Mouse (Mus musculus) lung, embryonic 15.5 days (tissue): Measurements from ENCODE around the gene Neurod2. TPM values are rescaled to one million over a fixed set of nuclear protein-coding genes. Genes with fewer than 3 reads are reported as not detected.
A peak's percentile ranks its signal among the peaks of the same experiment; 100 is the strongest.

Experiments used
- ATAC-seq: fragments of 200-750 bp; cut with Nextera tagmentation; 2 replicates; pipeline ENCODE4 v1.8.0; 2017; ENCODE audit warnings: moderate number of reproducible peaks, borderline replicate concordance; ENCODE audit not compliant: low FRiP score, low TSS enrichment; ENCODE audit errors: extremely low read depth
- H3K27ac ChIP-seq: fragments of 300-500 bp; sonication (generic); 2 replicates; pipeline ENCODE4 v1.5.1; 2015; ENCODE audit warnings: moderate library complexity, mild to moderate bottlenecking, inconsistent platforms
- H3K27me3 ChIP-seq: fragments of 300-500 bp; sonication (generic); 2 replicates; pipeline ENCODE4 v1.6.1; 2015; ENCODE audit warnings: inconsistent platforms
- H3K36me3 ChIP-seq: fragments of 300-500 bp; sonication (generic); 2 replicates; pipeline ENCODE4 v1.6.1; 2015; ENCODE audit warnings: inconsistent platforms
- H3K4me1 ChIP-seq: fragments of 300-500 bp; sonication (generic); 2 replicates; pipeline ENCODE4 v1.6.1; 2015; ENCODE audit warnings: inconsistent platforms
- H3K4me2 ChIP-seq: fragments of 300-500 bp; sonication (generic); 2 replicates; pipeline ENCODE4 v1.6.1; 2015; ENCODE audit warnings: inconsistent platforms, mild to moderate bottlenecking, moderate library complexity
- H3K4me3 ChIP-seq: fragments of 300-500 bp; sonication (generic); 2 replicates; pipeline ENCODE4 v1.5.1; 2015; ENCODE audit warnings: mild to moderate bottlenecking, inconsistent platforms
- H3K9ac ChIP-seq: fragments of 300-500 bp; sonication (generic); 2 replicates; pipeline ENCODE4 v1.6.1; 2015; ENCODE audit warnings: inconsistent platforms
- H3K9me3 ChIP-seq: fragments of 300-500 bp; sonication (generic); 2 replicates; pipeline ENCODE4 v1.6.1; 2016; ENCODE audit warnings: inconsistent platforms
- WGBS: fragments of 180-500 bp; shearing (Covaris S2); methylation state at CpG from one replicate; pipeline ENCODE4 v1.1.7; 2015; 5-methylcytosine and 5-hydroxymethylcytosine counted together
- polyA plus RNA-seq: library from polyadenylated mRNA; unstranded; fragments of >200 nt; fragmentation: Nextera tagmentation; extraction: Ambion mirVana; gene quantifications from 2 replicates; pipeline ENCODE4 v1.2.1, GENCODE M21; 2015

The Neurod2 gene
- polyA plus RNA-seq, 1 experiment from 2014 or later: not detected

DNA sequence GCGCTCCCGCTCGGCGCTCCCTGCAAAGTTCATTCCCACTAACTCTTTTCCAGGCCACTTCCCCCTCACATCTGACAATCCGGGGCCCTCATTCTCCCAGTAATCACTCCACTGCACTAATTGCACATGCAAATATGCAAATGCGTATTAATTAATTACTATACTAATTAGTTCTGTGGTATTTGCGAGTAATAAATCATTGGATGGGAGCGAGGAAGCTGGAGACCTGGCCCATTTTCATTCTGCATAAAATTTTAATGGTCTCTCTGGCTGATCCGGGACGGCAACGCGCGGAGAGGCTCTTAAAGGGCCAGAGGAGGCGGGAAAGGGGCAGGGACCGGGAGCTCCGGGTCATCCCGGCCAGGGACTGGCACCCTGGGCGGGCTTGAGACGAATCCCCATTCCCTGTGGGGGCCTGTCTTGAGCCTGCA lies 9.6 kb upstream of the Neurod2 start:
- peak overlapping the region; percentile 43; the same call in 1 of the 2 replicates for H3K9ac ChIP-seq
- no peaks in the 10 kb centered on the region for H3K9me3 ChIP-seq
- no peak for ATAC-seq
- peaks cover 24% of the 10 kb centered on the region for H3K4me1 ChIP-seq
- H3K27me3 ChIP-seq: peaks cover 85% of the 10 kb centered on the region
- peak overlapping the region; percentile 96 for H3K4me2 ChIP-seq
- no peak overlapping the region for H3K27ac ChIP-seq
- 0% methylated on average over 19 of the region's 19 CpGs for WGBS
- no peaks in the 10 kb centered on the region for H3K36me3 ChIP-seq
- H3K4me3 ChIP-seq: peak overlapping the region; percentile 49

DNA sequence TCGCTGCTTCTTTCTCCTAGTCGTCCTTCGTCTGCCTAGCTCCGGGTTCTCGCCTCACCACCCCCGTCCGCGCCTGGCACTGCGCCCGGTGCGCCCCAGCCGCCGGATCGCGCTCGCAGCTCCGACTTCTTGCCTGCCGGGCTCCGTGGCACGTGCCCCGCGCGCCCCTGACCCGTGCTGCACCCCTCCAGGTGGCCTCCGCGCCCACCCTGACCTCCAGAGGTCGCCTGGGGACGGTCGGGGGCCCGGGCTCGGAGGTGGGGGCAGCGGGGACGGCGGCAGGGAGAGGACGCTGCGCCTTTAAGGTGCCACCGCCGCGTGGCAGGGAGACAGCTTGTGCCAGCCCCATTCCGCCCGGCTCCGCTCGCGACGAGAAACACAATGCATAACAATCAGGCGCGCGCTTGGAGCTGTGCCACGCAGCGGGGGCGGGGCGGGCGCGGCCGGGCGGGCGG lies 9.1 kb upstream of the Neurod2 start:
- under 1% methylated on average over 56 of the region's 57 CpGs for WGBS
- no peaks in the 10 kb centered on the region for H3K36me3 ChIP-seq
- peak overlapping the region; percentile 49 for H3K4me3 ChIP-seq
- H3K27ac ChIP-seq: no peak overlapping the region
- peaks cover 89% of the 10 kb centered on the region for H3K27me3 ChIP-seq
- peaks cover 24% of the 10 kb centered on the region for H3K4me1 ChIP-seq
- no peak for ATAC-seq
- peak overlapping the region; percentile 96 for H3K4me2 ChIP-seq
- H3K9ac ChIP-seq: peak overlapping the region; percentile 43
- no peaks in the 10 kb centered on the region for H3K9me3 ChIP-seq

DNA sequence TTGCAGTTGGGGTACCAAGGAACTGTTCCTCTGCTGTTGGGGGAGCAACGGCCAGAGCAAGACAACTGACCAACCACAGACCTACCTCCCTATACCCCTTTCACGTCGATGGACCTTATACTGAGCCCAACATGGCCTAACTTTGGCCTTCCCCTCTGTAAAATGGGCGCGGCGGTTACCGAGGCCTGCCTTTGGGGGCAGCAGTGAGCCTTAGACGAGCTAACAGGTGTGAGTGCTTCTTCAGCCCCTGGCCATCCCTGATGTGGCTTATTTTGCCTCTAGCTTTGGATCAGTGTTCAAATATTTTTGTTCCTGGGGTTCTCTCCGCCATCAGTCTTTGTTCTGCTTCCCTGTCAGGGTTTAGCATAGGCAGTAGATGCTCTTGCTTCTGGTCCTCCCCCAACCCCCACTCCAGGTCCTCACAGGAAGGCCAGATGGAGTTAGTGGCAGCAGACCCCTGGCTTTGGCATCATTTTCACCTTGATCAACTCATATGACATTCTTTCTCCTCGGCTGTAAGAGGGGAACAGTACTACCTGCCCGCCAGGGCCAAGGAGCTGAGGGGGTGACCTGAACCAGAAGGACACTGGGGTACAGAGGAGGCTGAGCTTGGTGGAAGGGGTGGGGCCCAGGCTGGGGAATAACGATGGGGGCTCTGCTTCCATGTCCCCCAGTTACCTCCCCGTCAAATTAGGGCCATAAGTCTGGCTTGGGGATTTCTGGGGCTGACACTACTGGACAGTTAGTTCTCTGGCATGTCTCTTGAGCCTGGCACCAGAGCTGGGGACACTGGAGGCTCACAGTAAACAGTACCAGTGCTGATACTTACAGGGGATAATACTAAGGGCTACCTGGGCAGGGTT lies 7.0 kb upstream of the Neurod2 start:
- WGBS: 17% methylated on average over 13 of the region's 13 CpGs
- no peaks in the 10 kb centered on the region for H3K36me3 ChIP-seq
- peaks cover 18% of the 10 kb centered on the region for H3K4me1 ChIP-seq
- no peak for ATAC-seq
- H3K9ac ChIP-seq: no peak overlapping the region
- H3K4me2 ChIP-seq: no peak overlapping the region
- no peak overlapping the region for H3K27ac ChIP-seq
- no peak overlapping the region for H3K4me3 ChIP-seq
- H3K9me3 ChIP-seq: no peaks in the 10 kb centered on the region
- peaks cover 99% of the 10 kb centered on the region for H3K27me3 ChIP-seq

DNA sequence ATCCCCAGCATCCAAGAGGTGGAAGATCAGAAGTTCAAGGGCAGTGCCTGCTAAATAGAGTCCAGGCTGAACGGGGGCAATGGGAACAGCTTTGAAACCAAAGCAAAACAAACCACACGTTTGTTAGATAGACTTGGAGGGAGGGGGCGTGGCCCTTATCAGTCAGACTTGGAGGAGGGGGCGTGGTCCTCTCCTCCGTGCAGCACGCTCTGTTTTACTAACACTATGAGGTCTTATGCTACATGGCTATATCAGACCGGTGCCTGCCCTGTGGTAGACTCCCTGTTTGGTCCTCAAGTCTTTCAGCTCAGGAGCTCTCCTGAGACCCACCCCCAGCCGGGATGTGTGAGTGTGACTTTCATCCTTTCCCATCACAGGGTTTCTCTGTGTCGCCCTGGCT lies 5.8 kb upstream of the Neurod2 start:
- H3K36me3 ChIP-seq: no peaks in the 10 kb centered on the region
- H3K4me2 ChIP-seq: no peak overlapping the region
- H3K4me3 ChIP-seq: no peak overlapping the region
- no peak overlapping the region for H3K9ac ChIP-seq
- no peak overlapping the region for H3K27ac ChIP-seq
- H3K4me1 ChIP-seq: peaks cover 18% of the 10 kb centered on the region
- H3K27me3 ChIP-seq: peaks cover 100% of the 10 kb centered on the region
- no peak for ATAC-seq
- 6% methylated on average over 9 of the region's 9 CpGs for WGBS
- no peaks in the 10 kb centered on the region for H3K9me3 ChIP-seq

DNA sequence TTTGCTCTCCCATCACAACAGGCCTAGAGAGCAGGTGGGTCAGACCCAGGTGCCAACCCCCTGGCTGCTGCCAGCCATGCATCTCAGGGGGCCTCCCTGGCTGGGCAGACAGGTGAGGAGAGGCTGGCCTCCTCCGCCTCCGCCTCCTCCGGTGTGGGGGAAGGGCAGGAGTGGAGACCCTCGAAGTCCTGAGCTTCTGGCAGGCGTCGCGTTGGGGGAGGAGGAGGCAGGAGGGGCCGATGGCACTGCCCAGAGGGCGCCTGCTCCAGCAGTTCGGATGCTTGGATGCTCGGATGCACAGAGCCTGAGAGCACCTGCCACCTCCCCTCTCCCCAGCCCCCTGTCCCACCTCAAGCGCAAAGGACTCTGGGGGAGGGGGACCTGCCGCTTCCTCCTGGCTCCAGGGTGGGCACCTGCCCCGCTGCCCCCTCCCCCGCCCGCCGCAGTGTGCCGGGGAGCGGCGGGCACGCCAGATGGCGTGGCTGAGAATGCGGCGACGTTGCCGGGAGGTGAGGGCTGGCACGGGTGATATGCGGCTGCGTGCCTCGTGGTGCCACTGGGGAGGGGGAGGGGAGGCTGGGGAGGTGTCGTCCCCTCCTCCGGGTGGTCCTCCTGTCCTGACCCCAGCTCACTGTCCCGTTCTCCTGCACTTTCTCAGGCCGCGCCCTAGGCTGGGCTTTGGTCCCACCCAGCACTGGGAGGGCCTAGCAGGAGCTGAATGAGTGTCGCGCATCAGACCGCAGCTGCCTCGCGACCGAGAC lies 4.7 kb upstream of the Neurod2 start:
- WGBS: 4% methylated on average over 32 of the region's 41 CpGs
- Histone ChIP-seq H3K4me1 (peaks cover 13% of the 10 kb centered on the region), H3K27ac (no peak overlapping the region), H3K27me3 (peaks cover 100% of the 10 kb centered on the region), H3K9me3 (no peaks in the 10 kb centered on the region), H3K9ac (no peak overlapping the region), H3K4me2 (peak overlapping the region; percentile 31), H3K4me3 (no peak overlapping the region), H3K36me3 (no peaks in the 10 kb centered on the region)
- ATAC-seq: 0 out of 2 replicates have a peak, but pooled peaks have one; percentile 36

DNA sequence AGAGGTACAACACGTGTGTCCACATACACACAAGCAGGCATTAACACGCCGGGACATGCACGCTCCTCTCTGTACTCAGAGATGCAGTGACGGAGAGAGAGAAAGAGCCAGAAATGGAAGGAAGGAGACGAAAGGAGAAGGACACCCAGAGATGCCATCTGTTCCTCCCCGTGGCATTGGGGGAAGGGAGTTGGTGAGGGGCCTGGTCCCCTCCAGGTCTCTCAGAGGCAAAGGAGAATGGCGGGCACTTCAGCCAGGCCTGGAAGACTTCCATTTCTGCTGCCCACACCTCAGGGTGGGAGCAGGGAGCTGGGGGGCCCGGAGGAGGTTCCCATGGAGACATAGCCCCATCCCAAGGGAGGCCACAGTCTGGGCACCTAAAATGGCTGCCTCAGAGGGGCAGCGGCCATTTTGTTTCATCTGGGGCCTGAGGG lies 3.8 kb upstream of the Neurod2 start:
- H3K4me2 ChIP-seq: no peak overlapping the region
- 67% methylated on average over 10 of the region's 10 CpGs for WGBS
- peaks cover 12% of the 10 kb centered on the region for H3K4me1 ChIP-seq
- no peak overlapping the region for H3K27ac ChIP-seq
- H3K36me3 ChIP-seq: no peaks in the 10 kb centered on the region
- peaks cover 100% of the 10 kb centered on the region for H3K27me3 ChIP-seq
- no peaks in the 10 kb centered on the region for H3K9me3 ChIP-seq
- ATAC-seq: no peak
- no peak overlapping the region for H3K4me3 ChIP-seq
- H3K9ac ChIP-seq: no peak overlapping the region

DNA sequence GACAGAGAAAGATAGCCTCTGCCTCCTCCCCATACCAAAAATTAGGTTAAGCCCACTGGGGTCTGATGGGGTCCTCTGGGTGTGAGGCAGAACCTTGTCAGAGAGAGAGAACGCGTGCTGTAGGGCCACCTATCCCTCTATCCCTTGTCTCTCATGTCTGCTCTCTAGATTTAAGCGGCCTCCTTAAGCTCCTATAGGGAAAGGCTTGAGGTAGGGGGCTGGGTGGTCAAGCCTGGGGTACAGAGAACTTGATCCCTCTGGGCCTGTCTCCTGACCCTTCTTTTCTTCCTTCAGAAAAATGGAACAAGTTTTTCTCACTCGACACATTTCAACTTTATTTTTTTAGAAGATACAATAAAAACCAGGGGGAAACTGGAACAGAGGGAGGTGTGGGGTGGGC lies 3.4 kb upstream of the Neurod2 start:
- Histone ChIP-seq H3K4me3 (no peak overlapping the region), H3K27me3 (peaks cover 100% of the 10 kb centered on the region), H3K36me3 (no peaks in the 10 kb centered on the region), H3K4me1 (peaks cover 15% of the 10 kb centered on the region), H3K9ac (no peak overlapping the region), H3K4me2 (no peak overlapping the region), H3K9me3 (no peaks in the 10 kb centered on the region), H3K27ac (no peak overlapping the region)
- 71% methylated on average over 4 of the region's 4 CpGs for WGBS
- ATAC-seq: no peak

DNA sequence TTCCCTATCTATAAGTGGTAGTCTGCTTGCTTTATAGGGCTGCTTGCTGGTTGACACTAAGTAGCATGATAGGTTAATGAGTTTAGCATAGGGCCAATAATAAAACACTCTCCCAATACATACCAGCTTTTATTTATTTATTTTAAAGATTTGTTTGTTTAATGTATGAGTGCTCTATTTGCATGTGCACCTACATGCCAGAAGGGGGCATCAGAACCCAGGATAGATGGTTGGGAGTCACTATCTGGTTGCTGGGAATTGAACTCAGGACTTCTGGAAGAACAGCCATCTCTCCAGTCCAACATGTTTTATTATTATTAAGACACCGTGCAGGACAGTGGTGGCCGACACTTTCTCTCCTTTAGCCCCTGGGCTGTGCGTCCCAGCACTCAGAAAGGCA lies 2.7 kb upstream of the Neurod2 start:
- Histone ChIP-seq H3K9ac (no peak overlapping the region), H3K27ac (no peak overlapping the region), H3K4me2 (no peak overlapping the region), H3K36me3 (no peaks in the 10 kb centered on the region), H3K4me3 (no peak overlapping the region), H3K4me1 (peaks cover 20% of the 10 kb centered on the region), H3K27me3 (peaks cover 100% of the 10 kb centered on the region), H3K9me3 (no peaks in the 10 kb centered on the region)
- WGBS: 76% methylated on average over 3 of the region's 3 CpGs
- no peak for ATAC-seq

DNA sequence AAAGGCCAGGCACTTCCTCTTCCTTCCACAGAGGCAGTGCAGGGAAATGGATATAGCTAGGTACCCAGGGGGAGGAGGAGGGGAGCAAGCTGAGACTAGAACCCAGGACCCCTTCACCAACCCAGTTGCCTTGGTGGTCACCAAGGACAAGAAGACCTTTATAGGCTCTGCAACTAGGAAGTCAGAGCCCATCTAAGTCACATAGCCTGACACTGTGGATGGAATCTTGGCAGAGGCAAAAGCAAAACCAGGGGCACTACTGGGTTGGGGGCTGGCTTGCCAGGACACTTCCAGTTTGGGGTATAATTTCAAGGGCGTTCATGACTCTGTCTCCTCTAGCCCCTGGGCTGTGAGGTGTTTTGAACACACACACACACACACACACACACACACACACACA lies 2.0 kb upstream of the Neurod2 start:
- Histone ChIP-seq H3K4me3 (no peak overlapping the region), H3K27ac (no peak overlapping the region), H3K36me3 (no peaks in the 10 kb centered on the region), H3K4me1 (peaks cover 22% of the 10 kb centered on the region), H3K9me3 (no peaks in the 10 kb centered on the region), H3K27me3 (peaks cover 100% of the 10 kb centered on the region), H3K4me2 (no peak overlapping the region), H3K9ac (no peak overlapping the region)
- 55% methylated on average over 1 of the region's 1 CpGs for WGBS
- no peak for ATAC-seq

DNA sequence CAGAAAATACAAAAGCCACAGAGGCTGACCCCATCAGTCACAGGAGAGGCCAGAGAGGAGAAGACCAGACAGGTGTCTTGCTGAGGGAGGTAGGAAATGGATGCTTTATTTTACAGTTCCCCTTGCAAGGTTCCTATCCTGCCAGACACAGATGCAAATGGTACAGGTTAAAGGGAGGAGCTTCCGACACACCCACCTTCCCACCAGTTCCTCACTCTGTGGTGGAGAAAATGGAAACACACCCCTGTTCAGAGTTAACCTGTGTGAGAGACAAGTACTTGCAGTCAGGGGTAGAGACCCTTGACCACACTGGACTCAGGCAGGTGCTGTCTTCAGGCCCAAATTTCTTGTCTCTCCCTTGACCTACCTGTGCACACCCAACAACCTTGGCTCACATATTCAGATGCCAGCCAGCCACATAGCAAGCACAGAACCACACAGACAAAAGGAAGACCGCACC lies 1.3 kb upstream of the Neurod2 start:
- peaks cover 22% of the 10 kb centered on the region for H3K4me1 ChIP-seq
- no peaks in the 10 kb centered on the region for H3K9me3 ChIP-seq
- H3K27me3 ChIP-seq: peaks cover 100% of the 10 kb centered on the region
- no peaks in the 10 kb centered on the region for H3K36me3 ChIP-seq
- H3K27ac ChIP-seq: no peak overlapping the region
- no peak overlapping the region for H3K4me2 ChIP-seq
- no peak overlapping the region for H3K4me3 ChIP-seq
- ATAC-seq: no peak
- H3K9ac ChIP-seq: no peak overlapping the region
- WGBS: 46% methylated on average over 2 of the region's 2 CpGs

DNA sequence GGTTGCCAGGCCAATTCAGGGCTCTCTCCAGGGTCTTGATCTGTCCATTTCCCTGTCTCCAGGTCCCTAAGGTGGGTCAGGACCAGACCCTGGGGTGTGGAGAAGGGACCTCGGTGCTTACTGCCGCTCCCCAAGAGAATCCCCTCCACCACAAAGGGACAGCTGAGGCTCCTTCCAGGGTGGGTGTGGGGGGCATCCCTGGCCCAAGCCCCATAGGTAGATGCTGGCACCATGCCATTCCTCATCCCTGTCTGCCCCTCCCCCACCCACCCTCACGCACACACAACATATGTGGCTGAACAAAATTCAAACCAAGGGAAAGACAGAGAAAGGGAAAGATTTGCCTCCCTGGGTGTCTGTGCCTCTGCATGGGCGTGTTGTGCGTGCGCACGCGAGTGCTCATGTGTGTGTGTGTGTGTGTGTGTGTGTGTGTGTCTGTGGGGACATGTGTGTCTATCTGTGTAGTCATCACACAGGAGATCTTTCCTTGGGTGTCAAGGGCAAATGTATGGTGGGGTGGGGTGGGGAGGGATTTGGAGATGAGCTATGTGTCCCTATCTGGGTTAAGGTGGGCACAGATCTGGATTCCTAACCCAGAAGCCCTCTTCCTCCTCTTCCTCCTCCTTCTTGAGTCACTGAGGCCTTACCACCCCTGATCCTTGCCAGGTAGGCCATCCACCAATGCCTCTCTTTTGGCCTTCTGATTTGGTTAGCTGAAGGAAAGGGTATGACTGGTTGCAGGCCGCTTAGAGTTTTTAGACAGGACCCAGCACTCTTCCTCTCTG lies 704 bp upstream of the Neurod2 start:
- no peak overlapping the region for H3K9ac ChIP-seq
- ATAC-seq: no peak
- peaks cover 22% of the 10 kb centered on the region for H3K4me1 ChIP-seq
- H3K4me3 ChIP-seq: no peak overlapping the region
- H3K4me2 ChIP-seq: no peak overlapping the region
- H3K27me3 ChIP-seq: peaks cover 100% of the 10 kb centered on the region
- no peaks in the 10 kb centered on the region for H3K9me3 ChIP-seq
- no peak overlapping the region for H3K27ac ChIP-seq
- no peaks in the 10 kb centered on the region for H3K36me3 ChIP-seq
- WGBS: 32% methylated on average over 9 of the region's 9 CpGs
